Mouse (Mus musculus): ENCODE results near the gene Pcx. TPM values are rescaled to one million over a fixed set of nuclear protein-coding genes. Genes with fewer than 3 reads are reported as not detected.

The Pcx gene
- polyA plus RNA-seq, 1 experiment from 2014 or later, result 22.8 TPM

GRCm38 (mm10) chr19:4558570-4558955 lies 48.3 kb downstream of the Pcx start:
- H3K27ac ChIP-seq, result no peak overlapping the region
- no peak overlapping the region for H3K4me3 ChIP-seq
- 68% methylated on average over 3 of the region's 3 CpGs for WGBS
- no peaks in the 10 kb centered on the region for H3K36me3 ChIP-seq
- no peaks in the 10 kb centered on the region for H3K9me3 ChIP-seq
- H3K27me3 ChIP-seq, result no peaks in the 10 kb centered on the region
- peaks cover 21% of the 10 kb centered on the region for H3K4me1 ChIP-seq
- H3K4me2 ChIP-seq (replicated peaks), result no peak overlapping the region
- no peak for ATAC-seq (ENCODE audit: low FRiP score, low read depth)
- no peak overlapping the region for H3K9ac ChIP-seq

- H3K36me3 ChIP-seq, result no peaks in the 10 kb centered on the region
- ATAC-seq (ENCODE audit: low FRiP score, low read depth), result no peak
- no peak overlapping the region for H3K4me2 ChIP-seq (replicated peaks)
- peaks cover 21% of the 10 kb centered on the region for H3K4me1 ChIP-seq
- 42% methylated on average over 3 of the region's 3 CpGs for WGBS
- no peak overlapping the region for H3K4me3 ChIP-seq
- no peaks in the 10 kb centered on the region for H3K27me3 ChIP-seq
- no peak overlapping the region for H3K9ac ChIP-seq
- no peaks in the 10 kb centered on the region for H3K9me3 ChIP-seq
- no peak overlapping the region for H3K27ac ChIP-seq
These were observed 48.7 kb downstream of the Pcx start for GRCm38 (mm10) chr19:4559011-4559410.

DNA sequence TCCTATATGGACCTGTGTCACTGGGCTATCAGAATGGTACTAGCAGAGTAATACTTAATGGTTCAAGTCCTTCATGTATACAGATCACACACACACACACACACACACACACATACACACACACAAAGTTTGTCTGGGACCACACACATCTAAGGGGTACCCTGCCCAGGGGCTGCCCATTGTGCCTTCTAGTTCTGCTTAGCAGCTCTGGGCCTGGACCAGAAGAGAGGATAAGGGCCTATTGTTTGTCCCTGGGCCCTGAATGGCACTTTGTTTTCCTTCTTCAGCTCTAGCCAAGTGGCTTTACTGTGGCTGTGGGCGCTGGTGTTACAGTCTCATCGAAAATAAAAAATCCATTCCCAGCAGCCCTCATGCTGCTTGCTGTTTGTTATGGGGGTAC lies 49.3 kb downstream of the Pcx start:
- Histone ChIP-seq H3K4me2 (replicated peaks) (no peak overlapping the region), H3K9ac (no peak overlapping the region), H3K27ac (no peak overlapping the region; the same call in 1 of the 2 replicates), H3K4me1 (peaks cover 21% of the 10 kb centered on the region), H3K36me3 (no peaks in the 10 kb centered on the region), H3K9me3 (no peaks in the 10 kb centered on the region), H3K27me3 (no peaks in the 10 kb centered on the region), H3K4me3 (no peak overlapping the region)
- ATAC-seq (ENCODE audit: low FRiP score, low read depth), result no peak
- 66% methylated on average over 2 of the region's 2 CpGs for WGBS

DNA sequence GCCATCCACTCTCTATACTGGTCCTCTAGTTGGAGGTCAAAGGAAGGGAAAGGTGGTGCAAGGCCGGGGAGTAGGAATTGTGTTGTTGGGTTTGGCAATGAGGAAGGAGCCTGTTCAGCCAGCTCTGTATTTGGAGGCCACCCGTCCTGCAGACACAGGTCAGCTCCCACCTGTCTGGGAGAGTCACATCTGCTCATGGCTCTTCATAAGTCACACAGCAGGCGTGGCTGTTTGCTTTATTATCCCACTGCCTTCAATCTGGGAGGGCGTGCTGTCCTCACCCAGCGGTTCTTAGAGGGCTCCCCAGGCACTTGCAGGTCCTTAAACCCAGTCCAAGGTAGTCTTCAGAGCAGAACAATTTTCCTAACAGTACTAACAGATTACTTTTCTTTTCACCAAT lies 49.9 kb downstream of the Pcx start:
- H3K4me3 ChIP-seq, result no peak overlapping the region
- H3K27me3 ChIP-seq, result no peaks in the 10 kb centered on the region
- peaks cover 21% of the 10 kb centered on the region for H3K4me1 ChIP-seq
- no peak overlapping the region for H3K4me2 ChIP-seq (replicated peaks)
- WGBS, result 66% methylated on average over 5 of the region's 5 CpGs
- H3K27ac ChIP-seq, result no peak overlapping the region; the same call in 1 of the 2 replicates
- H3K9ac ChIP-seq, result no peak overlapping the region
- no peaks in the 10 kb centered on the region for H3K9me3 ChIP-seq
- no peaks in the 10 kb centered on the region for H3K36me3 ChIP-seq
- ATAC-seq (ENCODE audit: low FRiP score, low read depth), result no peak

GRCm38 (mm10) chr19:4565678-4566077 lies 55.4 kb downstream of the Pcx start:
- H3K4me2 ChIP-seq (replicated peaks), result no peak overlapping the region
- no peak for ATAC-seq (ENCODE audit: low FRiP score, low read depth)
- H3K4me3 ChIP-seq, result no peak overlapping the region
- no peaks in the 10 kb centered on the region for H3K9me3 ChIP-seq
- H3K9ac ChIP-seq, result no peak overlapping the region
- no peaks in the 10 kb centered on the region for H3K4me1 ChIP-seq
- no peak overlapping the region for H3K27ac ChIP-seq
- H3K36me3 ChIP-seq, result no peaks in the 10 kb centered on the region
- H3K27me3 ChIP-seq, result no peaks in the 10 kb centered on the region
- WGBS, result 84% methylated on average over 5 of the region's 5 CpGs

DNA sequence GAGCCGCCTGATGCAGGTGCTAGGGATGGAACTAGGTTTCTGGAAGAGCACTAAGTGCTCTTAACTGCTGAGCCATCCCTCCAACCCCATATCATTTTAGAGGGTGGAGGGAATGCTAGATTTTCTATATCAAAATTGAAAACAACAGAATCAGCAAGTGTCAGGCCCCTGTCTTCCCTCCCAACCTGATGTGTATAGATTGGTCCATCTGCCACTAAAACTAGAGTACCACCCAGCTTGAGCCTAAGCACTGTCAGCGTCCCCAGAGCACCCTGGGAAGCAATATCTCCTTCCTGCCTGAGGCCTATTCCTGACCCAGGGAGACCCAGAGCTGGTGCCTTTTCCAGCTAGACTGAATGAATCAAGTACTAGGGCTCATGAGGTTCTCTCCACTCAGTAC lies 56.6 kb downstream of the Pcx start:
- 79% methylated on average over 2 of the region's 2 CpGs for WGBS
- Histone ChIP-seq H3K4me3 (no peak overlapping the region), H3K4me2 (replicated peaks) (no peak overlapping the region), H3K27ac (no peak overlapping the region), H3K4me1 (no peaks in the 10 kb centered on the region), H3K27me3 (no peaks in the 10 kb centered on the region), H3K36me3 (no peaks in the 10 kb centered on the region), H3K9ac (no peak overlapping the region), H3K9me3 (no peaks in the 10 kb centered on the region)
- ATAC-seq (ENCODE audit: low FRiP score, low read depth), result no peak

DNA sequence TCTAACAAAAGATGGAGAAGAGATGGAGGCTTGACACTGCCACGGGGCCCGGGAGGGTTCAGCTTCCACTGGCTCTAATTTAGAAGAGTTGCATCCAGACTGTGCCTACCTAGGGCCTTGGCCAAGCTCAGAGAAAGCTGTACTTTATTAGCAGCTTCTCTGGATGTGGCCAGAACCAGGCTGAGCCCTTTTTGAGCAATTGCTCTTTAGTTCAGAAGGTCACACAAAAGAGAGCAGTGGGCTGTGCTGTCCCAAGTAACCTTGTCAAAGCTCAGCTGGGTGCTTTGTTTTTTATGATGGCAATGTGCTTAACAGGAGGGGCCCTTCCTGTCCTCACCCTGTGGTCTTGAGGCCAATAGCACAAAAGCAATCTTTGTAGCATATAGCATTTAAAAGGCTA lies 57.4 kb downstream of the Pcx start:
- no peak overlapping the region for H3K9ac ChIP-seq
- no peak overlapping the region for H3K27ac ChIP-seq
- 80% methylated on average over 2 of the region's 2 CpGs for WGBS
- no peaks in the 10 kb centered on the region for H3K9me3 ChIP-seq
- H3K4me3 ChIP-seq, result no peak overlapping the region
- H3K4me2 ChIP-seq (replicated peaks), result no peak overlapping the region
- H3K27me3 ChIP-seq, result no peaks in the 10 kb centered on the region
- no peaks in the 10 kb centered on the region for H3K36me3 ChIP-seq
- H3K4me1 ChIP-seq, result no peaks in the 10 kb centered on the region
- ATAC-seq (ENCODE audit: low FRiP score, low read depth), result no peak

DNA sequence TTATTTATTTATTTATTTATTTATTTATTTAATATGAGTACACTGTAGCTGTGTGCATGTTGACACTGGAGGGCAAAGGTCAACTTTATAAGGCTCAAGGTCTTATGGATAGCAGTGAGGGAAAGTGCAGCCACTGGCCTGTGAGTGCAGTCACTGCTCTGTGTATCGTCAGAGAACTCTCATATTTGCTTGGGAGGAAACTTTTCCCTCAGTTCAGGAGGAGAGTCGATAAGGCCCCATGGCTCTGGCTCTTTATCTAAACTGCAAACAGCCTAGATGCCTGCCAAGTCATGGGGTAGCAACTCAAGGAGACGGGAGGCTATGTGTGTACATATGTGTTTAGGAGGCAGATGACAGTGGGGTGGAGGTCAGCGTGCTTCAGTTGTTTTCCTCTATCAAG lies 58.6 kb downstream of the Pcx start:
- Histone ChIP-seq H3K4me2 (replicated peaks) (no peak overlapping the region), H3K4me1 (no peaks in the 10 kb centered on the region), H3K27me3 (no peaks in the 10 kb centered on the region), H3K9me3 (no peaks in the 10 kb centered on the region), H3K27ac (no peak overlapping the region), H3K4me3 (no peak overlapping the region), H3K36me3 (no peaks in the 10 kb centered on the region), H3K9ac (no peak overlapping the region)
- 85% methylated on average over 4 of the region's 4 CpGs for WGBS
- no peak for ATAC-seq (ENCODE audit: low FRiP score, low read depth)

GRCm38 (mm10) chr19:4569356-4570236 lies 59.3 kb downstream of the Pcx start:
- Histone ChIP-seq H3K4me3 (no peak overlapping the region), H3K9ac (no peak overlapping the region), H3K4me1 (no peaks in the 10 kb centered on the region), H3K9me3 (no peaks in the 10 kb centered on the region), H3K36me3 (no peaks in the 10 kb centered on the region), H3K4me2 (replicated peaks) (no peak overlapping the region), H3K27ac (no peak overlapping the region), H3K27me3 (no peaks in the 10 kb centered on the region)
- no peak for ATAC-seq (ENCODE audit: low FRiP score, low read depth)
- WGBS, result 85% methylated on average over 17 of the region's 17 CpGs

DNA sequence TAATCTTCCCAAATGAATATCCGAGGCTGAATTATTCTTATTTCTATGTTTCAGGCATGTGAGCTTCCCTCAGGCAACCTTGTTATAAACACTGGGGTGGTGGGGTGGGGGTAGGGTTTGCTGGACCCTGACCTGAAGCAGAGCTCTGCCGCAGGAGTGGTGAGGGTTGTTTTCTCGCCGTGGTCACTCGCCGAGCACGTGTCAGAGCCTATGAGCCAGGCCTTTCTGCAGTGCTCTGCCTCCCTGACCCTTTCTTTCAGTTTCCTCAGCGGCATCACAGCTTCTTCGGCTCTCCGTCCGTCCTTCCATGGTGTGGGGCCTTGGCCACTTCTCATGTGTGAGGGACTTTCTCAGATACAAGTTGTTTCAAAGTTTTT lies 60.0 kb downstream of the Pcx start:
- H3K9me3 ChIP-seq, result no peaks in the 10 kb centered on the region
- ATAC-seq (ENCODE audit: low FRiP score, low read depth), result no peak

DNA sequence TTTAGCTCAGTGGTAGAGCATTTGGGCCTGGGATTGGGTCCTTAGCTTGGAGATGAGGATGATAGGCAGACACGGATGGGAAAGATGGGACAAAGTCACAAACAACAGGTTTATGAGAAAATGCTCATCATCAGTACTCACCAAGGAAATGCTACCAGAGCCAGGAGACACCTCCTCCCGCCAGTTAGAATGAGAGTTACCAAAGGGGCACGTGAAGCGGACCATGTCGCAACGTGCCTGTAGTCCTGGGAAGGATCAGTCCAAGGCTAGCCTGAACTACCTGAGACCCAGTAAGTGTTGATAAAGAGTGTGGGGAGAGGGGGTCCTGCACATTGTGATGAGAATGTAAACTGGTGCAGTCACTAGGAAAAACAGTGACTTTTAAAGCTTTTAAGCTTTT lies 60.5 kb downstream of the Pcx start:
- no peaks in the 10 kb centered on the region for H3K36me3 ChIP-seq
- H3K9ac ChIP-seq, result no peak overlapping the region
- H3K4me2 ChIP-seq (replicated peaks), result no peak overlapping the region
- no peak overlapping the region for H3K4me3 ChIP-seq
- no peaks in the 10 kb centered on the region for H3K27me3 ChIP-seq
- no peaks in the 10 kb centered on the region for H3K9me3 ChIP-seq
- WGBS, result 84% methylated on average over 6 of the region's 6 CpGs
- no peak for ATAC-seq (ENCODE audit: low FRiP score, low read depth)
- no peaks in the 10 kb centered on the region for H3K4me1 ChIP-seq
- H3K27ac ChIP-seq, result no peak overlapping the region

More for the DNA sequence above, 60.0 kb downstream of the Pcx start:
- H3K27me3 ChIP-seq, result no peaks in the 10 kb centered on the region
- no peaks in the 10 kb centered on the region for H3K36me3 ChIP-seq
- H3K4me2 ChIP-seq (replicated peaks), result no peak overlapping the region
- H3K27ac ChIP-seq, result no peak overlapping the region
- H3K4me1 ChIP-seq, result no peaks in the 10 kb centered on the region
- WGBS, result 84% methylated on average over 11 of the region's 11 CpGs
- no peak overlapping the region for H3K4me3 ChIP-seq
- H3K9ac ChIP-seq, result no peak overlapping the region

DNA sequence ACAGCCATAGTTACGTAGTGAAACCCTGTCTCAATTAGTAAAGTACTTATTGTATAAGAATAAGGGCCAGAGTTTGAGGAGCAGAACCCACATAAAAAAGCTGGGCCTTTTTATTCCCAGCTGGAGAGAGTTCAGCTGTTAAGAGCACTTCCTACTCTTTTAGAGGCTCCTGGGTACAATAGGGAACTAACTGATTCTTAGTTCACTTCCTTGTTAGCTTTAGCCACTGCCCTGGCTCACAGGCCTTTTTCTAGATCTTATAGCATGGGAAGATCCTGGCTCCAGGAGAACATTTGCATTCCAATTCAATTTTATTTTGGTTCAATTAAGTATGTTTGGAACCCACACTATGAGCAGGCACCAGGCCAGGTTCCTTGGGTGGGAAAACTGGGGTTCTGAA lies 61.4 kb downstream of the Pcx start:
- H3K4me3 ChIP-seq, result no peak overlapping the region
- no peak for ATAC-seq (ENCODE audit: low FRiP score, low read depth)
- H3K36me3 ChIP-seq, result no peaks in the 10 kb centered on the region
- H3K9ac ChIP-seq, result no peak overlapping the region
- no peak overlapping the region for H3K27ac ChIP-seq
- WGBS, result 84% methylated on average over 1 of the region's 1 CpGs
- H3K27me3 ChIP-seq, result no peaks in the 10 kb centered on the region
- H3K4me2 ChIP-seq (replicated peaks), result no peak overlapping the region
- H3K9me3 ChIP-seq, result no peaks in the 10 kb centered on the region
- no peaks in the 10 kb centered on the region for H3K4me1 ChIP-seq

GRCm38 (mm10) chr19:4572061-4572460 lies 61.8 kb downstream of the Pcx start:
- WGBS, result 71% methylated on average over 4 of the region's 4 CpGs
- Histone ChIP-seq H3K9ac (no peak overlapping the region), H3K9me3 (no peaks in the 10 kb centered on the region), H3K27me3 (no peaks in the 10 kb centered on the region), H3K36me3 (no peaks in the 10 kb centered on the region), H3K4me2 (replicated peaks) (no peak overlapping the region), H3K4me1 (no peaks in the 10 kb centered on the region), H3K27ac (no peak overlapping the region), H3K4me3 (no peak overlapping the region)
- no peak for ATAC-seq (ENCODE audit: low FRiP score, low read depth)
